In the genomic region with DNA sequence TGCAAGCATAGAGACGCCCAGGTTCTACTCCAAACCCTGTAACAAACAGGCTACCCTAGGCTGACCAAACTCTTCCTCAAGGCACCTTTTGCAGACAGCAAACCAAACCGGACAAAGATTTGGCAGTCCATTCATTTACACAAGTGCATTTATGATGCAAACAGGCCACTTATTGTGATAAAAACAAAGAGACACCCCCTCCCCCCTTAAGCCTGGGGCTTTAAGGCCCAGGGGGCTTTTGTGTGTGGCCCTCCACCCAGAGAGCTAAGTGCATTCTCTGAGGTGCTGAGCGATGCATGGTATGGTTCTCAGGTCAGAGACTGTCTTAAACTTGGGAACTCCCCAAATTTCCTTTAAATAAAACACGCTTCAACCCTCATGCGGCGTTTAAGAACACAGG, we compare ENCODE assay signal across 22 mouse cellular contexts.
"Had no signal": no experiment of that assay in that cellular context is flagged by ENCODE, and none has a peak within 500 bp of the region (broad histone marks: within the 10 kb centered on the region; RNA-seq: fewer than 3 reads in every experiment).

No protein-coding gene starts in this region.

- H3K4me1 ChIP-seq: liver, embryonic 12.5 days; liver, embryonic 15.5 days; lung, embryonic 15.5 days had no signal

- H3K36me3 ChIP-seq: limb, embryonic 10.5 days; limb, embryonic 13.5 days; liver, embryonic 12.5 days; liver, embryonic 15.5 days; lung, embryonic 15.5 days; midbrain, embryonic 12.5 days had no signal

- H3K9me3 ChIP-seq: limb, embryonic 10.5 days; limb, embryonic 13.5 days; liver, embryonic 12.5 days; liver, embryonic 15.5 days; lung, embryonic 15.5 days; midbrain, embryonic 12.5 days had no signal

- H3K4me3 ChIP-seq: layer of hippocampus, adult 2 months; limb, embryonic 10.5 days; limb, embryonic 13.5 days; liver, embryonic 12.5 days; liver, embryonic 15.5 days; lung, embryonic 15.5 days; megakaryocyte, embryonic 14.5 days; midbrain, embryonic 12.5 days had no signal

- DNase-seq: kidney, adult 2 months; kidney, postnatal 25 days; layer of hippocampus, adult 9-11 months; liver; lung, adult 18-20 months; lung, postnatal 10 days; lung, postnatal 36 days; right cerebral cortex, adult 18-20 months; right cerebral cortex, postnatal 14 days; right cerebral cortex, postnatal 4 days; thymus, adult 2 months; thymus, postnatal 25 days had no signal

- H3K9ac ChIP-seq: limb, embryonic 13.5 days; liver, embryonic 12.5 days; liver, embryonic 15.5 days; lung, embryonic 15.5 days; midbrain, embryonic 12.5 days had no signal

- H3K27me3 ChIP-seq: liver, embryonic 12.5 days; liver, embryonic 15.5 days; lung, embryonic 15.5 days; midbrain, embryonic 12.5 days had no signal

- ATAC-seq: liver, embryonic 12.5 days had no signal

- H3K27ac ChIP-seq: kidney, postnatal 0 days; layer of hippocampus, adult 2 months; limb, embryonic 10.5 days; limb, embryonic 13.5 days; liver, embryonic 12.5 days; liver, embryonic 15.5 days; lung, embryonic 15.5 days; midbrain, embryonic 12.5 days; stomach, postnatal 0 days had no signal

- H3K4me2 ChIP-seq: limb, embryonic 13.5 days; liver, embryonic 12.5 days; liver, embryonic 15.5 days; lung, embryonic 15.5 days; midbrain, embryonic 12.5 days had no signal
